Mouse (Mus musculus) mouse trophoblast stem cell (cell line): ENCODE measurements around the gene Atg4d.
"Not testable (repeated sequence)": the region's sequence is repeated elsewhere in the genome, so short reads cannot be mapped to it uniquely, and the experiment has no call there.

ENCODE experiments used
- in situ Hi-C, 2 experiments: fragments of 300-500 bp; cut with MseI, MboI; formaldehyde crosslinking; loops; 2 replicates in 1 of 2; 3 replicates in 1 of 2; pipeline ENCODE4 v1.15.1; 2025

The Atg4d gene

GRCm38 (mm10) chr9:21313394-21313793 is 48.3 kb downstream of the Atg4d start:
- in situ Hi-C loops = loop anchor here (5.0 kb wide), 2 partner anchors 39 to 44 kb away; no protein-coding TSS in a partner anchor

- in situ Hi-C loops = loop anchor here (5.0 kb wide), 2 partner anchors 38 to 43 kb away; no protein-coding TSS in a partner anchor
Observed at GRCm38 (mm10) chr9:21314367-21315140, 49.5 kb downstream of the Atg4d start.

- in situ Hi-C loops = no loop called here
Observed at GRCm38 (mm10) chr9:21315421-21315820, 50.3 kb downstream of the Atg4d start.

- in situ Hi-C loops = no loop called here
Observed at GRCm38 (mm10) chr9:21316696-21317095, 51.6 kb downstream of the Atg4d start.

GRCm38 (mm10) chr9:21318792-21319191 is 53.7 kb downstream of the Atg4d start:
- in situ Hi-C loops = no loop called here

- in situ Hi-C loops = no loop called here
Observed at GRCm38 (mm10) chr9:21319503-21319902, 54.4 kb downstream of the Atg4d start.

- in situ Hi-C loops = no loop called here
Observed at GRCm38 (mm10) chr9:21320280-21320618, 55.2 kb downstream of the Atg4d start.

GRCm38 (mm10) chr9:21320619-21321512 is 55.8 kb downstream of the Atg4d start, which contains the start of gene Slc44a2:
Gene Slc44a2, plus strand, starts transcription at chr9:21320698.
- in situ Hi-C loops = no loop called here

GRCm38 (mm10) chr9:21321513-21321835 is 56.4 kb downstream of the Atg4d start:
- in situ Hi-C loops = no loop called here

GRCm38 (mm10) chr9:21322211-21322916 is 57.3 kb downstream of the Atg4d start:
- in situ Hi-C loops = no loop called here

GRCm38 (mm10) chr9:21322917-21323297 is 57.8 kb downstream of the Atg4d start:
- in situ Hi-C loops = not testable (repeated sequence)

- in situ Hi-C loops = no loop called here
Observed at GRCm38 (mm10) chr9:21324269-21324668, 59.2 kb downstream of the Atg4d start.
